Comparison of ENCODE assay signal across 16 mouse cellular contexts in genomic region chr11:117894676-117895075, GRCm38 (mm10). TPM values are rescaled to one million over a fixed set of nuclear protein-coding genes. Genes with fewer than 3 reads are reported as not detected.
"Had no signal": no experiment of that assay in that cellular context is flagged by ENCODE, and none has a peak within 500 bp of the region (broad histone marks: within the 10 kb centered on the region; RNA-seq: fewer than 3 reads in every experiment).

No protein-coding gene starts in this region.

- H3K9me3 ChIP-seq: kidney, embryonic 15.5 days; limb, embryonic 13.5 days; liver, embryonic 15.5 days; midbrain, embryonic 12.5 days had no signal

- DNase-seq: kidney, adult 2 months; kidney, postnatal 14 days; left cerebral cortex, postnatal 4 days; lung, embryonic 14.5 days; lung, postnatal 14 days; thymus, adult 18-20 months; thymus, postnatal 14 days had no signal

- H3K36me3 ChIP-seq: kidney, embryonic 15.5 days; limb, embryonic 13.5 days; liver, embryonic 15.5 days; midbrain, embryonic 12.5 days had no signal

- H3K4me2 ChIP-seq: kidney, embryonic 15.5 days; limb, embryonic 13.5 days; liver, embryonic 11.5 days; liver, embryonic 15.5 days; lung, embryonic 14.5 days; midbrain, embryonic 12.5 days had no signal

- H3K9ac ChIP-seq: kidney, embryonic 15.5 days; limb, embryonic 13.5 days; liver, embryonic 15.5 days; lung, embryonic 14.5 days; midbrain, embryonic 12.5 days had no signal

- H3K27ac ChIP-seq: kidney, embryonic 15.5 days; limb, embryonic 13.5 days; liver, embryonic 15.5 days; midbrain, embryonic 12.5 days had no signal

- H3K4me3 ChIP-seq: kidney, embryonic 15.5 days; limb, embryonic 13.5 days; liver, embryonic 15.5 days; midbrain, embryonic 12.5 days had no signal

RNA-seq across cellular contexts. Expression of gene Tmem235, which starts 34.1 kb away (rescaled TPM):
- total RNA-seq: layer of hippocampus, postnatal 14 days; left cerebral cortex, adult 18-20 months; left cerebral cortex, postnatal 4 days had no signal
- polyA plus RNA-seq: kidney, embryonic 15.5 days; limb, embryonic 13.5 days; liver, embryonic 11.5 days; liver, embryonic 15.5 days; lung, embryonic 14.5 days; midbrain, embryonic 12.5 days; midbrain, postnatal 0 days; stomach, embryonic 14.5 days had no signal
